Mouse (Mus musculus): ENCODE measurements around the gene Dynlt1a. TPM values are rescaled to one million over a fixed set of nuclear protein-coding genes. Genes with fewer than 3 reads are reported as not detected.
"Not testable (repeated sequence)": the region's sequence is repeated elsewhere in the genome, so short reads cannot be mapped to it uniquely, and the experiment has no call there.

The Dynlt1a gene
- polyA plus RNA-seq (2014; fragmentation: Nextera tagmentation; extraction: Ambion mirVana): 14.5 and 15.1 TPM in 2 replicates

DNA sequence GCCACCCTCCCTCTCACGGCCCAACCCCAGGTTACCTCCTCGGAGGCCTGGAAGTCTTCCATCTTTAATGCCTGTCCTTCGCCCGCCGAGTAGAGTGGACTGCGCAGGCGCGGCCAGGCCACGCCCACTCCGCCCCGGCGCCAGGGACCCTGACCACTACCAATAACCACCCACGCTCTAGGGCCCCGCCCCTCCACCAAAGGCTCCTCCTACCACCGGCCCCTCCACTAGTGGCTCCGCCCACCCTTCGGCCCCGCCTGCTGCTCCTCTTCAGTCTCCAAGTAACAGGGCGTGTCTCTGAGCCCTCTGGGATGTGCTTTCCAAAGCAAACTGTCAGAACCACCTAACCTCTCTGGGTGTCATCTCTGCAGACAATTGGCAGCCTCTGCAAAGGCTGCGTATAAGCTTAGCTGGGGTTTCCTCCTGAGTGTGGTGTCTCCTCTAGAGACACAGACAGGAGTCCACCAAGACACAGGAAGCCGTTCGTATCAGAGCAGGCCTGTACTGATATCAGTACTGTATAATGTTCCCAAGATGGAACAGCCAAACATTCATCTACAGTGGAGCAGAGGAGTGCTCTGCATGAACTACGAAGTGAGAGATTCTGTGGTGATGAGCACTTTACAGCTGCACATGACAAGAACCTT is at the start of gene Dynlt1a:
Gene Dynlt1a (minus strand): TSS at position 162 of the 647 bp plus-strand sequence.
- ATAC-seq (replicated peaks; ENCODE audit: insufficient number of reproducible peaks, low FRiP score, low TSS enrichment): peak; percentile 97
- 7% methylated on average over 23 of the region's 23 CpGs for WGBS (ENCODE audit: insufficient replicate concordance)
- H3K27me3 ChIP-seq (ENCODE audit: control insufficient read depth, insufficient read depth, low read length); H3K36me3 ChIP-seq (ENCODE audit: control insufficient read depth, insufficient read depth, low read length); H3K9ac ChIP-seq (ENCODE audit: low read depth, low read length); H3K4me1 ChIP-seq (ENCODE audit: control insufficient read depth, insufficient read depth, low read length); H3K9me3 ChIP-seq (replicated peaks; ENCODE audit: control insufficient read depth, low read length); H3K27ac ChIP-seq (ENCODE audit: low read depth, low read length): not testable (repeated sequence)
- H3K4me2 ChIP-seq: peak within 1 kb of the TSS; percentile 57
- peak within 1 kb of the TSS; percentile 43 for H3K4me3 ChIP-seq (ENCODE audit: low read depth, low read length)

GRCm38 (mm10) chr17:6355256-6355655 is 38.0 kb upstream of the Dynlt1a start:
- H3K9me3 ChIP-seq (replicated peaks; ENCODE audit: control insufficient read depth, low read length); H3K36me3 ChIP-seq (ENCODE audit: control insufficient read depth, insufficient read depth, low read length); ATAC-seq (replicated peaks; ENCODE audit: insufficient number of reproducible peaks, low FRiP score, low TSS enrichment); H3K4me1 ChIP-seq (ENCODE audit: control insufficient read depth, insufficient read depth, low read length); H3K9ac ChIP-seq (ENCODE audit: low read depth, low read length); H3K4me2 ChIP-seq; H3K27me3 ChIP-seq (ENCODE audit: control insufficient read depth, insufficient read depth, low read length); H3K27ac ChIP-seq (ENCODE audit: low read depth, low read length); H3K4me3 ChIP-seq (ENCODE audit: low read depth, low read length): not testable (repeated sequence)
- WGBS (ENCODE audit: insufficient replicate concordance): 79% methylated on average over 10 of the region's 10 CpGs

- not testable (repeated sequence) for H3K27ac ChIP-seq (ENCODE audit: low read depth, low read length); H3K9me3 ChIP-seq (replicated peaks; ENCODE audit: control insufficient read depth, low read length); H3K4me2 ChIP-seq; H3K4me3 ChIP-seq (ENCODE audit: low read depth, low read length); H3K36me3 ChIP-seq (ENCODE audit: control insufficient read depth, insufficient read depth, low read length); H3K4me1 ChIP-seq (ENCODE audit: control insufficient read depth, insufficient read depth, low read length); H3K27me3 ChIP-seq (ENCODE audit: control insufficient read depth, insufficient read depth, low read length); H3K9ac ChIP-seq (ENCODE audit: low read depth, low read length)
- peak; percentile 52; the same call in 1 of the 2 replicates for ATAC-seq (replicated peaks; ENCODE audit: insufficient number of reproducible peaks, low FRiP score, low TSS enrichment)
- no CpG with 5 or more reads among the region's 12 CpGs for WGBS (ENCODE audit: insufficient replicate concordance)
These were observed 25.4 kb upstream of the Dynlt1a start for GRCm38 (mm10) chr17:6342606-6343294.

GRCm38 (mm10) chr17:6328997-6329396 is 11.7 kb upstream of the Dynlt1a start:
- H3K4me2 ChIP-seq; H3K27ac ChIP-seq (ENCODE audit: low read depth, low read length); H3K9ac ChIP-seq (ENCODE audit: low read depth, low read length); H3K4me1 ChIP-seq (ENCODE audit: control insufficient read depth, insufficient read depth, low read length); H3K27me3 ChIP-seq (ENCODE audit: control insufficient read depth, insufficient read depth, low read length); H3K36me3 ChIP-seq (ENCODE audit: control insufficient read depth, insufficient read depth, low read length); H3K4me3 ChIP-seq (ENCODE audit: low read depth, low read length); ATAC-seq (replicated peaks; ENCODE audit: insufficient number of reproducible peaks, low FRiP score, low TSS enrichment); H3K9me3 ChIP-seq (replicated peaks; ENCODE audit: control insufficient read depth, low read length): not testable (repeated sequence)
- 55% methylated on average over 3 of the region's 4 CpGs for WGBS (ENCODE audit: insufficient replicate concordance)

GRCm38 (mm10) chr17:6327554-6327953 is 10.3 kb upstream of the Dynlt1a start:
- 82% methylated on average over 7 of the region's 7 CpGs for WGBS (ENCODE audit: insufficient replicate concordance)
- not testable (repeated sequence) for H3K27me3 ChIP-seq (ENCODE audit: control insufficient read depth, insufficient read depth, low read length); H3K4me2 ChIP-seq; H3K27ac ChIP-seq (ENCODE audit: low read depth, low read length); H3K4me1 ChIP-seq (ENCODE audit: control insufficient read depth, insufficient read depth, low read length); H3K9ac ChIP-seq (ENCODE audit: low read depth, low read length); H3K4me3 ChIP-seq (ENCODE audit: low read depth, low read length); H3K9me3 ChIP-seq (replicated peaks; ENCODE audit: control insufficient read depth, low read length); ATAC-seq (replicated peaks; ENCODE audit: insufficient number of reproducible peaks, low FRiP score, low TSS enrichment); H3K36me3 ChIP-seq (ENCODE audit: control insufficient read depth, insufficient read depth, low read length)

DNA sequence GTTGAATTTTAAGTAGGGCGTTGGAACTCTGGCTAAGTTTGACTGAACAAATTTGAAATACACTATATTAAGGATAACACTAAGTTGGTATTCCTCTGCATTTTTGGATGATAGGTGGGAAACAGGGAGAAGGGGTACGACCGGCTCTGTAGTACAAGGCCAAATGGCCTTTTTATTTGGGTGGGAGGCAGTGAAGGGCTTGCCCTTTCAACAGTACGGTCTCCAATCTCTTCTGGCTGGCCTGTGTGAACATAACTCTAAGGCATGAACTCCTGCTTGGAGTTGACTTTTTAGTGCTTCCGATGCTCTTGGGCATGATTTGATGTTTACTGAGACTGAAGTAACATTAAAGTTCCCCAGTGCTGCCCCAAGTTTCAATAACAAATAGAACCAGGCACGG is 8.2 kb upstream of the Dynlt1a start:
- not testable (repeated sequence) for H3K36me3 ChIP-seq (ENCODE audit: control insufficient read depth, insufficient read depth, low read length); H3K4me3 ChIP-seq (ENCODE audit: low read depth, low read length); H3K27me3 ChIP-seq (ENCODE audit: control insufficient read depth, insufficient read depth, low read length); H3K27ac ChIP-seq (ENCODE audit: low read depth, low read length); H3K9ac ChIP-seq (ENCODE audit: low read depth, low read length); H3K4me2 ChIP-seq; ATAC-seq (replicated peaks; ENCODE audit: insufficient number of reproducible peaks, low FRiP score, low TSS enrichment); H3K9me3 ChIP-seq (replicated peaks; ENCODE audit: control insufficient read depth, low read length); H3K4me1 ChIP-seq (ENCODE audit: control insufficient read depth, insufficient read depth, low read length)
- 70% methylated on average over 6 of the region's 6 CpGs for WGBS (ENCODE audit: insufficient replicate concordance)

DNA sequence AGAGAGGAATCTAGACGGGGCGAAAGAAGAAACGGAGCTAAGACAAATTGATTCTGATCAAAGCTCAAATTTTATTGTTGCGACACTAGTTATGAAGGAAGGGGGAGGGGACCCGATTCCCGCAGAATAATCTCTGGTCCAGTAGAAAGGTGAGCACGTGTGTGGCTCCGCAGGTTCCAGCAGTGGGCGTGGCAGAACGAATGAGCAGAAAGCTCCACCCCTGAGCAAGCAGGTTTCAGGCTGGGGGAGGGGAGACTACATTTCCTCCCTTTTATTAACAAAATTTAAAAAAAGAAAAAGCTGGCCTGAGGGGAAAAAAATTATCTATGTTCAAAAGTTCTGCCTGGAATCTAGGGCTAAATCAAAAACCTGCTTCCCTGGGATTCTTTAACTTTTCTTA is 7.7 kb upstream of the Dynlt1a start:
- not testable (repeated sequence) for H3K36me3 ChIP-seq (ENCODE audit: control insufficient read depth, insufficient read depth, low read length); H3K9me3 ChIP-seq (replicated peaks; ENCODE audit: control insufficient read depth, low read length)
- WGBS (ENCODE audit: insufficient replicate concordance): 69% methylated on average over 10 of the region's 10 CpGs

GRCm38 (mm10) chr17:6321778-6322101 is 4.4 kb upstream of the Dynlt1a start:
- not testable (repeated sequence) for H3K36me3 ChIP-seq (ENCODE audit: control insufficient read depth, insufficient read depth, low read length); H3K4me1 ChIP-seq (ENCODE audit: control insufficient read depth, insufficient read depth, low read length); H3K9me3 ChIP-seq (replicated peaks; ENCODE audit: control insufficient read depth, low read length); H3K9ac ChIP-seq (ENCODE audit: low read depth, low read length); H3K4me3 ChIP-seq (ENCODE audit: low read depth, low read length); ATAC-seq (replicated peaks; ENCODE audit: insufficient number of reproducible peaks, low FRiP score, low TSS enrichment); H3K27ac ChIP-seq (ENCODE audit: low read depth, low read length); H3K4me2 ChIP-seq; H3K27me3 ChIP-seq (ENCODE audit: control insufficient read depth, insufficient read depth, low read length)
- no CpG with 5 or more reads among the region's 10 CpGs for WGBS (ENCODE audit: insufficient replicate concordance)

More for the DNA sequence above, 7.7 kb upstream of the Dynlt1a start:
- H3K27me3 ChIP-seq (ENCODE audit: control insufficient read depth, insufficient read depth, low read length); H3K4me1 ChIP-seq (ENCODE audit: control insufficient read depth, insufficient read depth, low read length); H3K9ac ChIP-seq (ENCODE audit: low read depth, low read length); H3K4me3 ChIP-seq (ENCODE audit: low read depth, low read length); H3K4me2 ChIP-seq; H3K27ac ChIP-seq (ENCODE audit: low read depth, low read length); ATAC-seq (replicated peaks; ENCODE audit: insufficient number of reproducible peaks, low FRiP score, low TSS enrichment): not testable (repeated sequence)

All from heart, embryonic 11.5 days (tissue).